Mouse (Mus musculus) kidney, postnatal 25 days (tissue): ENCODE results near the gene Pip5kl1.

Experiments used
- DNase-seq, 2 experiments: peaks; one replicate each; pipeline ENCODE4 v3.0.0; 2021; ENCODE audit warnings: mixed read lengths in 2 of 2

Gene Pip5kl1

GRCm38 (mm10) chr2:32617109-32617508 lies 42.5 kb downstream of the Pip5kl1 start:
- DNase-seq = no peak

DNA sequence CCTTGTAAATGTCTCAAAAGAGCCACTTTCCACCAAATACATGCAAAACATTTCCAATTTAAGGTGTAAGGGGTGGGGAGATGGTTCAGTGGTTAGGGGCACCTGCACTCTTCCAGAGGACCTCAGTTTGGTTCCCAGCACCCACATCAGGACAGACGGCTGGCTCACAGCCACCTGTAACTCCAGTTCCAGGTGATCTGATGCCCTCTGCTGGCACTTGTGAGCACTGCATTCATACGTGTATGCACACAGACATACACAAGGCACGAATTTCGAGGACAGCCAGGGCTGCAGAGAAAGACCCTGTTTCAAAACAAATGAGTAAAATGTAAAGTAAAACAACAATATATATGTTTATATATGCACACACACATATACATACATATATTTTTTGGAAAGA lies 43.0 kb downstream of the Pip5kl1 start:
- no peak for DNase-seq

- no peak for DNase-seq
Measured at GRCm38 (mm10) chr2:32618051-32618450, 43.5 kb downstream of the Pip5kl1 start.

DNA sequence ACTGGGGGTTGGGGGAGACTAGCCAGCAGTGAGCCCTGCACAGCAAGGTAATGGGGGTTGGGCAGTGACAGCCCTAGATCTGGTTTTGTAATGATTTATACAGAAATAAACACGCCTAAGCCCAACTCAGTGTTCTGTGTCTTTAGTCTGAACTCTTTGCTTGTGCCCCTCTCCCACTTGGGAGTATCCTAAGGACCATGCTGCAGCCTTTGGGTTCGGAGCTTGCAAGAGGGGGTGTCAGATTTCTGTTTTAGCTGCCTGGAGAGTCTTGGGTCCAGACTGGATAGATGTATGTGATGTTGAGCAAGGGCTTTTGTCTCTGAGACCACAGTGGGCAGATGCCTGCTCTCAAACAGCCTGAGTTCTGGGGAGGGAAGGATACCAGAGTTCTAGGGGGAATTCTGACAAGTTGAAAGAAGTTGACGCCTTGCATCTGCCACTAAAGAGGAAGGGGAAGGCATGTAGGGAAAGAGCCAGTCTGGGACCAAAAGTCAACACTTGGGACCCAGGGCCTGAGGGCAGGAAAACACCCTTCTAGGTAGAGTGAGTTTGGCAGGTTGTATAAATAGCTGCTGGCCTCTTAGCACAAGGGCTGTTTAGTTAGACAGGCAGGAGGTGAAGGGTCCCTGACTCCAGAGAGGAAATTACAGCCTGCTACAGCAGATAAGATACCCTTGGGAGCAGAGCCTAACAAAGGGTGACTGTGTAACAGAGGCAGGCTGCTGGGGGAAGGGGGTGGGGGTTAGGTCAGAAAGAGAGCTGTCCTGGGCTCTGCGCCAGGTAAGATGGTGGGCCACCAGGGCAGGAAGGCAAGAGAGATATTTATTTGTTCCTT lies 46.3 kb downstream of the Pip5kl1 start:
- peak; percentile 84 to 90 for DNase-seq

DNA sequence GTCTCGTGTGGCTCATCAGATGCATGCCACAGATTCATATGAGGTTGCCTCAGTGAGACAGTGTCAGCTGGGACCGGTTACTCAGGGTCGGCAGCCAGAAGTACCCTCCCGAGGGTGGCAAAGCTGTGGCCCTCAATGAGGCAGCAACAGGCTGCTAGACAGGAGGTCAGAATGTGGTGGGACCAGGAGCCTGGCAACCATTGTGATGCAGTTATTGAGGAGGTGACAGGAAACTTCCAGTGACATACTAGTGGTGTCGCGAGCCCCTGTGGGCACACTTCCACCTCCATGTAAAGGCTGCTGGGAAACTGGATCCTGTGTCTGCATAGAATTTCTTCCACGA lies 46.9 kb downstream of the Pip5kl1 start, which contains the start of gene Ak1:
Gene Ak1 (plus strand): TSS at position 242 of the 343 bp plus-strand sequence.
- no peak for DNase-seq

- no peak for DNase-seq
Measured at GRCm38 (mm10) chr2:32624111-32624748, 49.6 kb downstream of the Pip5kl1 start.

DNA sequence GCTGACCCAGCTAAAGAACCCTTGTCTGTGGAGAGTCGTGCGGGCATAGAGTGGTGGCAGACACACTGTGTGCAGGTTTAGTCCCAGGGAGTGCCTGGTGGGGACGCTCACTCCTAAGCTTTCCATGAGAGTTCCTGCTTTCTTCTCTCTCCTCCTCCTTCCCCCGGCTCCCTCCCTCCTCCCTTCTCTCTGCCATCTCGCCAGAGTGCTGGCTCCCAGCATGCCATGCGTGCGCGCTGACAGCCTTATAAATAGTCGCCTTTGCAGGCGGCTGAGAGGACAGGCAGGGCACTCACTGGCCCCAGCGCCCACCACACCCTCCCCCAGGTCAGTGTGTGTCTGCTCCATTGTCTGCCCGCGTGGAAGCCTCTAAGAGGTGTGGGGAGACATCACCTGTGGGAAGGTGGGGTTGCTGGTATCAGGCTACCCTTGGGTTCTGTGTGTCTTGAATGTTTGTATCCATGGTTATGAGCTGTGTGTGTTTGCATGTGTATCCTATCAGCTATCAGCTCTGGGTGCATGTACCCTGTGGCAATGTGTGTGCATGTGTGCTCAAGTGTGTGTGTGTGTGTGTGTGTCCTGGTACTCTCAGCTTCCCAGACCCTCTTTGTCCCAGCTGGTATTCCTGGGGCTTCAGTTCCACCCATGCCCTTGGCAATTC lies 50.7 kb downstream of the Pip5kl1 start:
- DNase-seq = peak; percentile 73 to 87

GRCm38 (mm10) chr2:32625873-32626694 lies 51.5 kb downstream of the Pip5kl1 start:
- DNase-seq = peak; percentile 38 to 71

GRCm38 (mm10) chr2:32627266-32628043 lies 52.9 kb downstream of the Pip5kl1 start:
- DNase-seq = no peak

GRCm38 (mm10) chr2:32628044-32628550 lies 53.5 kb downstream of the Pip5kl1 start:
- no peak for DNase-seq

- DNase-seq = peak; percentile 70 to 78
Measured at GRCm38 (mm10) chr2:32628729-32629128, 54.1 kb downstream of the Pip5kl1 start.

GRCm38 (mm10) chr2:32629276-32629976 lies 54.8 kb downstream of the Pip5kl1 start:
- DNase-seq = peak; percentile 59 to 83

- peak in 1 of 2 experiments; percentile 30 for DNase-seq
Measured at GRCm38 (mm10) chr2:32630036-32630435, 55.4 kb downstream of the Pip5kl1 start.

DNA sequence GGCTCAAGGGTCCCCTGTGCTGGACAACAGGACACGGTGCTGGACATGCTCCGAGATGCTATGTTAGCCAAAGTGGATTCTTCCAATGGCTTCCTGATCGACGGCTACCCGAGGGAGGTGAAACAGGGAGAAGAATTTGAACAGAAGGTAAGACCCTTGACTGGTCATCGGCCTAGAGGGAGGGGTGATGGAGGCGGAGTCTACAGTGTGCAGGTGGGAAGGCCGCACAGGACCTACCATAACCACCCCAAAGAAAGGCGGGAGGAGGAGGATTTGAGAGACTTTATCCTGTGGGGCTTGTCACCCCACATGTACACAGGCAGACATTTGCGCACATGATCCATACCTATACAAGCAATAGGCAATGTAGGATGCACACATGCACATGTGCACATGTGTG lies 56.4 kb downstream of the Pip5kl1 start:
- DNase-seq = peak in 1 of 2 experiments; percentile 42

DNA sequence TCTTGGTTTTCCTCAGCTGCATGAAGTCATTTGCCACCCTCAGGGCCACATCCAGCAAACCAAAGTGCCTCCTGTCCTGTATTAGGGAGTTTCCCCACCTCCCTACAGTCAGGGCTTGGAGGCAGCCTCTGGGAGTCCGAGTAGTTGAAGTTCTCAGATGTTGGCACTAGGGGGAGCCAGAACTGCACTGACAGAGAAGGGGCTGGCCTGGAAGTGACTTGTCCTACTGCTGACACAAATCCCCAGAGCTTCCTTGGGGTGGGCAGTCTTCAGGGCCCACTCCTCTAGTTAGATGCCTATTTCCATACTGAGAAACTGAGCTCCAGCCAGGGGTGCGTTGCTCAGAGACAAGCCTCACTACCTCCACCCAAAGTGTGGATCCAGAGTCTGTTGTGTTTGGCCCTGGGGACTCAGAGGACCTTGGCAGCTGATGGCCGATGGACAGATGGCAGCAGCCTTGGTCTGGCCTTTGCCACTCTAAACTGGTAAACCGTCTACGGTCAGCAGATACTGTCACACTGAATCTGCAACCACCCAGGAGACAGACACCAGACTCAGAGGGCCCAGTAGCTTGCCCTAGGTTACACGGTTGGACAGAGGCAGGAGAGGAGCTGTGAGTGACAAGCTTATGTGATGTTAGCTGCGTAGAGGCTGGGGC lies 57.3 kb downstream of the Pip5kl1 start:
- peak; percentile 82 to 85 for DNase-seq
